In the genomic region with DNA sequence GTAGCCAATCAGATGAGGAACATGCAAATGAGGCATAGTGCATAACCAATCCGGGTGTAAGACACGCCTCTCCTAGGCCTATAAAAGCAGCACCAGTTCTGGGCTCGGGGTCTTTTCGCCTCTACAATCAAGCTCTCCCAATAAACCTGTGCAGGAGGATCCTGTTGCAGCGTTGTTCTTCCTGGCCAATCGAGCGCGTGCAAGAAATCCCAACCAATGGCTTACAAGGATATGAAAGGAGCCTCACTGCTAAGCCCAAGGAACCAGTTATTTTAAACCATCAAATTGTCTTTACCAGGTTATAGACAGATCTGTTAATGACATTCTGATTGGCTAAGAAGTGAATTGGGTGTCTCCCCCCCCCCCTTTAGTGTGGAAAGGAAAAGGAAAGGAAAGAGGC, we compare ENCODE assay signal across 2 mouse cellular contexts. TPM values are rescaled to one million over a fixed set of nuclear protein-coding genes. Genes with fewer than 3 reads are reported as not detected.
"Had no signal": no experiment of that assay in that cellular context is flagged by ENCODE, and none has a peak within 500 bp of the region (broad histone marks: within the 10 kb centered on the region; RNA-seq: fewer than 3 reads in every experiment).

No protein-coding gene starts in this region.

RNA-seq across cellular contexts. Expression of a gene that starts 47.1 kb away (rescaled TPM):
- total RNA-seq: neutrophil, adult 5-6 weeks had no signal
- polyA plus RNA-seq: small intestine, adult 2 months had no signal
